Mouse (Mus musculus): ENCODE measurements around the gene Gprc5b.

Gene Gprc5b

DNA sequence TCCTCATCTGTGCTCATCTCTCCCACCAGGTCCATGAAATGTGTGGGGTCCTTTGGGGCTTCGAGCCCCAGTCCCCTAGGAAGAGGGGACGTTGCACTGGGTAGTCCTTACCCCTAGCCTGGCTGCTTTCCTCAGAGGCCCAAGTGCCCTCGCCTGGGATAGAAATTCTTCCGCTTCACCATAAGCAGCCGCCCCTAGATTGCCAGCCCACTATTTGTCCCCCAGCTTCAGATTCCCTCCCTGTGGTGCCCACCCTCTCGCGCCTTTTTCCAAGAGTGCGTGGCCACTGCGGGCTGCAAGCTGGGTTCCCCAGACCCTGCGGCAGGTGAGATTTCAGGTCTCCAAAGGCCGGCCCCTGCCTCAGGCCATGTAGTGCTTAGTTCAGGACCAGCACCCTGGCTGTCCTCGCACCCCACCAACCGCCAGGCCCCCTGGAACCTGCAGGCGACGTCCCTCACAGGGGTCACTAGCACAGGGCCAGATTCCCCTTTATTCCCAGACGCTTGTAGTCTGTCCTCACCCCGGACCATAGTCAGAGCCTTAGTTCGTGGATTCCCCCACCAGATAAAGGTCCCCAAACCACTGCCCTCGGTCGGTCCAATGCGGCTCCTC lies 674 bp downstream of the Gprc5b start:
- DNase-seq (ENCODE audit: low read depth, low spot score) = peak; percentile 2
- H3K27me3 ChIP-seq (ENCODE audit: control insufficient read depth, insufficient read depth, low read length, poor library complexity, severe bottlenecking) = peaks cover 1% of the 10 kb centered on the region; the same call in 1 of the 2 replicates
- H3K36me3 ChIP-seq (ENCODE audit: control insufficient read depth, insufficient read depth, low read length, poor library complexity, severe bottlenecking) = no peaks in the 10 kb centered on the region

DNA sequence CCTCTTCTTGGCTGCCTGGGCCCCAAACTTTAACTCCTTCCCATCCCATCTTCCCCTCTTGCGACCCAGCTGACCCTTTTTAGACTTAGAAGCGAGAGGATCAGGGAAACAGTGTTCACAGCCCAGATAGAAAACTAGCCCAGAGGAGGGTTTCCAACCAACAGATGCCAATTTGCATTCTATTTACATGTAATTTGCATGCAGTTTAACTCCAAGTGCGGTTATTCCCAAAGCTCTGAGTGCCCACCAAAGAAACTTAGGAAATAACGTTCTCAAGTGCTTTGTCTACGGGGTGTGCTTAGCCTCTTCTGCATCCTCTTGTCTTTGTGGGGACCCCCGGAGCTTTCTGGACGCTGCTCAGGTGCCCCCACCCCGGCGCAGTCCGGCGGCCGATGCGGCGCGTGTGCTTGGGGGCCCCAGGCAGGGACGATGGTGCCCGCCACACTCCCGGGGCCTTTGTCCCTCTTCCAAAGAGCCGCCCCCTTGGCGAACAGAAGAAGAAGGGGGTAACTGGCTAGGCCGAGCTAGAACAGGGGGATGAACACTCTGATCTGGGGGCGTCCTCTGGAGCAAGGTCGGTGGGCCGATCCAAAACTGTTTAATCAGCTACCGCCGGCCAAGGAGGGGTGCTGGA lies 1.3 kb downstream of the Gprc5b start:
- no peaks in the 10 kb centered on the region for H3K36me3 ChIP-seq (ENCODE audit: control insufficient read depth, insufficient read depth, low read length, poor library complexity, severe bottlenecking)
- H3K27me3 ChIP-seq (ENCODE audit: control insufficient read depth, insufficient read depth, low read length, poor library complexity, severe bottlenecking) = peaks cover 1% of the 10 kb centered on the region; the same call in 1 of the 2 replicates
- no peak for DNase-seq (ENCODE audit: low read depth, low spot score)

GRCm38 (mm10) chr7:118992623-118993405 lies 2.2 kb downstream of the Gprc5b start:
- Histone ChIP-seq H3K27me3 (ENCODE audit: control insufficient read depth, insufficient read depth, low read length, poor library complexity, severe bottlenecking) (peaks cover 1% of the 10 kb centered on the region; the same call in 1 of the 2 replicates), H3K36me3 (ENCODE audit: control insufficient read depth, insufficient read depth, low read length, poor library complexity, severe bottlenecking) (no peaks in the 10 kb centered on the region)
- DNase-seq (ENCODE audit: low read depth, low spot score) = no peak

DNA sequence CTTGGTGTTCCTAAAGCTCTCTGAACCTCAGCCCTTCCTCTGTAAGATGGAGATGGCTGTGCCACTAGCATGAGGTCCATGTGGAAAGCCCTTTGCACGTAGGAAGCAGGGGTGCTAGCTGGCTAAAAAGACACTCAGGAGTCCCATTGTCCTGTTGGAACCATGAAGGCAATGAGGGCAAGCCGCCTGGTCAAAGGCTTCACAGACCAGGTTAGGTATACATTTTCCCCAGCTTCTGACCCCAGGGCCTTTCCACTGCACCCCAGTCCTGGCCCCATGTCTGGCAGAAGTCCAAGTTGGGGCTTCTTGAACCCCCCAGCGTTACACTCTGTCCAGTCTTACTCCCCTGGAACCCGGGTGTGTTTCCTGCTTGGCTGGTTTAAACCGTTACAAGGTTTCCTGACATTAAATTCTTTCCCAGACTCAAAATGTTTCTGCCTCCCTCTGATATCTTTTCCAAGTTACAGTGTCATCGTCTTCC lies 2.9 kb downstream of the Gprc5b start:
- DNase-seq (ENCODE audit: low read depth, low spot score) = no peak
- Histone ChIP-seq H3K27me3 (ENCODE audit: control insufficient read depth, insufficient read depth, low read length, poor library complexity, severe bottlenecking) (peaks cover 1% of the 10 kb centered on the region; the same call in 1 of the 2 replicates), H3K36me3 (ENCODE audit: control insufficient read depth, insufficient read depth, low read length, poor library complexity, severe bottlenecking) (no peaks in the 10 kb centered on the region)

DNA sequence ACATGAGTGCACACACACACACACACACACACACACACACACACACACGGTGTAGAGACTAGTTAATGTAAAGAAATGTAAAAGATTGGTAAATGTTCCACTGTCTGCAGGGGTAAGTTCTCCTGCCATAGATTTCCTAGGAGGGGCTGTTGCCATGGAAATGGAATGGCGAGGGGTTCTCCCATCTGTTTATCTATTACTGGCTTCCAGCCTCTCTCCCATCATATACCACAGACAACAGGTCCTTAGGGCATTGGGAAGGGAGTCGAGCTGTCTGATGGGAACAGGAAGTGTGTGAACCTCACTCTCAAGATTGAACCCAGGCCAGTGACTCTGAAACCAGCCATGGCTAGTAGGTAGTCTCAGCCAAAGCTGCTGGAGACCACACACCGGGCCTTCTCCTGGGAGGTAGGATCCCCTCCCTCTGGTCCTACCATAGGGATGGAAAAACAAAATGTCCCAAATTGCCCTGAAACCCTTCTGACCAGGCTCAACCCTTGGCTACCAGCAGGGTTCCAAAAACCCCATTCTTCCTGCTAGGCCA lies 3.6 kb downstream of the Gprc5b start:
- no peaks in the 10 kb centered on the region for H3K36me3 ChIP-seq (ENCODE audit: control insufficient read depth, insufficient read depth, low read length, poor library complexity, severe bottlenecking)
- H3K27me3 ChIP-seq (ENCODE audit: control insufficient read depth, insufficient read depth, low read length, poor library complexity, severe bottlenecking) = peaks cover 1% of the 10 kb centered on the region; the same call in 1 of the 2 replicates
- no peak for DNase-seq (ENCODE audit: low read depth, low spot score)

DNA sequence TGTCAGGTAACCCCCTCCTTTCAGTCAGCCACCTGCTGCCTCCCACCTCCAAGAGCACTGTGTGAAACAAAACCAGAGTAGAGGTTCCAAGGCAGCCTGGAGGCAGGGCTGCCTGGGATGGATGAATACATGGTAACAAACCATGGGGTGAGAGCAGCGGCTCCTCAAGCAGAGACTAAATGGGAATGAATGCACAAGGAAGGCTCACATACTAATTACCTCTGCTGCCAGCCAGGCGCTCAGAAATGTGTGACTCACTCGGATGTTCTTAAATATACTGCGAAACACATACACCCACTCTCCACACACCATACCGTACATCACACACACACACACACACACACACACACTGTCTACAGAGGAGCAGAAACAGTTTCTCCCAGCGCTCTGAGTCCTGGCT lies 4.7 kb downstream of the Gprc5b start:
- H3K27me3 ChIP-seq (ENCODE audit: control insufficient read depth, insufficient read depth, low read length, poor library complexity, severe bottlenecking) = peaks cover 1% of the 10 kb centered on the region; the same call in 1 of the 2 replicates
- DNase-seq (ENCODE audit: low read depth, low spot score) = no peak
- H3K36me3 ChIP-seq (ENCODE audit: control insufficient read depth, insufficient read depth, low read length, poor library complexity, severe bottlenecking) = no peaks in the 10 kb centered on the region

DNA sequence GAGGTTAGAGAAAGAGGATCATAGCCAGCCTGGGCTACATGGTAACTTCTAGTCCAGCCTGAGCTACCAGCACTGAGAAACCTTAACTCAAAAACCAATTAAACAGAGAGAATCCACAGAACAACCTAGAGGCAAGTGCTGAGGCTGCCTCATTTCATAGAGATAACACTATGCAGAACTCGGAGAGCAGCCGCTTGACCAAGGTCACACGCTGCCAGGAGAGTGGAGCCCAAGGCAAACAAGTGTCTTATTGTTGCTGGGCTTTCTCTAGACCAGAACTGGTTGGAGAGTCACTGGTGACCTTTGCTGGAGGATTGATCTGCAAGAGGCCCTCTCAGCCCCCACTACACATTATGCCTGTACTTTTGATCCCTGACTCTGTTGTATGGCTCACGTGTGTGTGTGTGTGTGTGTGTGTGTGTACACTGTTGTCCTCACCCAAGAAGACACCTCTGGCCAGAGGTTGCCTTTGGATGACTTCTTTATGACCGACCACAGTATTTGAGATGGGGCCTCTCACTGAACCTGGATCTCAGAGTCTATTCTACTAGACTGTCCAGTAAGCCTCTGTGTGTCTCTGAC lies 5.6 kb downstream of the Gprc5b start:
- no peak for DNase-seq (ENCODE audit: low read depth, low spot score)
- H3K27me3 ChIP-seq (ENCODE audit: control insufficient read depth, insufficient read depth, low read length, poor library complexity, severe bottlenecking) = peaks cover 1% of the 10 kb centered on the region; the same call in 1 of the 2 replicates
- H3K36me3 ChIP-seq (ENCODE audit: control insufficient read depth, insufficient read depth, low read length, poor library complexity, severe bottlenecking) = no peaks in the 10 kb centered on the region

DNA sequence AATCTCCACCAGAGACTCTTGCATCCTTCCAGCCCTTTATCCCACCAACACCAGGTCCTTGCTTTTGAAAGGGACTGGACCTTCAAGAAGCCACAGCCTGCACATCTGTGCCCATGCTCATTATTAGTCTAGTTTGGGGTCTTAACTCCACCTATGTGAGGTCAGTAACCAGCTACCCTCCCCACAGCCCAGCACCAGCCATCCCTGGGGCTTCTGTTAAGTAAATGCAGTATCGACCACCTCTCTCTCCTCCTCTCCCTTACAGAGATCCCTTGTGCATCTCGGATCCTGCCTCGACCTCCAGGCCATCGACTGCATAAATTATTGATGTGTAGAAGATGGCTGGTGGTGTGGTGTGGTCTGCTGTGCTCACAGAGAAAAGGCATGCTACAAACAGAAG lies 8.6 kb downstream of the Gprc5b start:
- no peak for DNase-seq (ENCODE audit: low read depth, low spot score)
- Histone ChIP-seq H3K36me3 (ENCODE audit: control insufficient read depth, insufficient read depth, low read length, poor library complexity, severe bottlenecking) (no peaks in the 10 kb centered on the region), H3K27me3 (ENCODE audit: control insufficient read depth, insufficient read depth, low read length, poor library complexity, severe bottlenecking) (no peaks in the 10 kb centered on the region)

DNA sequence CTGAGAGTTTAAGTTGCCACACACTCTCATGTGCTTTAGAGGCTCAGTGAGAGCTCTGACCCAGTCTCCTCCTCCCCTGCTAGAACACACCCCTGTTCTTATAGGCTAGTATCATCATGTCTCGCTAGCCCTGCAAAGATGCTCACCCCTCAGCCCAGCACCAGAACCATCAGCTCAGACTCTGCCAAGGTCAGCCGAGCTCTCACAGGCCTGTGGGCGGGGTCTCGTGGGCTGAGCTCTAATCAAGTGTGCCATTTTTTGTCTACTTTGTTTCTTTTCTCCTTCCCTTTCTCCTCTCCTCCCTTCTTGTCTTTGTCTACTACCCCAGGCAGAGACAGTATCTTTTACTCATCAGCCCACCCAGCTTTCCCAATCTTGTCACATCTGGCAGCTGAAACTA lies 9.2 kb downstream of the Gprc5b start:
- DNase-seq (ENCODE audit: low read depth, low spot score) = no peak
- Histone ChIP-seq H3K27me3 (ENCODE audit: control insufficient read depth, insufficient read depth, low read length, poor library complexity, severe bottlenecking) (no peaks in the 10 kb centered on the region), H3K36me3 (ENCODE audit: control insufficient read depth, insufficient read depth, low read length, poor library complexity, severe bottlenecking) (no peaks in the 10 kb centered on the region)

DNA sequence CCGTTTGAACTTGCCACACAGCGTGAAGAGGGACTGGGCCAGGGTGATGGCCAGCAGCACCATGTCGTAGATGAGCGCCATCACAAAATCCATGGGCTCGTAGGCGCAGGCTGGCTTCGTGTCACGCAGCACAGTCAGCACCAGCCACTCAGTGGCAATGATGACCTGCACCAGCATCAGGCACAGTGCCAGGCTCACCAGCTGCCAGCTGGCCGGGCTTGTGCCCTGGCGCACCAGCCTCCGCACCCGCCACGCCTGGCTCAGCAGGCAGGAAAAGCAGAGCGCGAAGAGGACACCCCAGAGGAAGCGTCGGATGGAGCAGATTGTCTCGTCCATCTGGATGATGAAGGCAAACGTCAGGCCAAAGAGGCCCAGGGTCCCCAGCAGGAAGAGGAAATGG lies 11.1 kb downstream of the Gprc5b start:
- H3K36me3 ChIP-seq (ENCODE audit: control insufficient read depth, insufficient read depth, low read length, poor library complexity, severe bottlenecking) = no peaks in the 10 kb centered on the region
- no peaks in the 10 kb centered on the region for H3K27me3 ChIP-seq (ENCODE audit: control insufficient read depth, insufficient read depth, low read length, poor library complexity, severe bottlenecking)
- no peak for DNase-seq (ENCODE audit: low read depth, low spot score)

DNA sequence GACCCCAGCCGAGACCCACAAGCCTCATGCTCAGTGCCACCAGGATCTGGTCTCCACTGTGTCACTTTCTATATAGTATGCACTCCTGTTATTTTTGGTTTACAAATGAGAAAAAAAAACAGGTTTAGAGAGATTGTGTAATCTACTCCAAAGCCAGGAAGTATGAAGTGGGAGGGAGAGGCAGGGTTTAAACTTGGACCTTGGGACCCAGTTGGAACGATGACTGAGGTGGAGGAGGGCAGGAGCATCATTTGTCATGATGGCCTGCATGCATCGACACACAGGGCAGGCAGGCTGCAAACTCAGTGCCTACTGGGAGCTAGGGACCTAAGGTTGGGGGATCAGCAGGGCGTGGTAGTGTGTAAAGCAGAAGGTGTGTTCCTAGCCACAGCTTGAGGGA lies 12.4 kb downstream of the Gprc5b start:
- DNase-seq (ENCODE audit: low read depth, low spot score) = no peak
- Histone ChIP-seq H3K36me3 (ENCODE audit: control insufficient read depth, insufficient read depth, low read length, poor library complexity, severe bottlenecking) (no peaks in the 10 kb centered on the region), H3K27me3 (ENCODE audit: control insufficient read depth, insufficient read depth, low read length, poor library complexity, severe bottlenecking) (no peaks in the 10 kb centered on the region)

GRCm38 (mm10) chr7:118981831-118982230 lies 13.2 kb downstream of the Gprc5b start:
- no peak for DNase-seq (ENCODE audit: low read depth, low spot score)
- Histone ChIP-seq H3K27me3 (ENCODE audit: control insufficient read depth, insufficient read depth, low read length, poor library complexity, severe bottlenecking) (no peaks in the 10 kb centered on the region), H3K36me3 (ENCODE audit: control insufficient read depth, insufficient read depth, low read length, poor library complexity, severe bottlenecking) (no peaks in the 10 kb centered on the region)

DNA sequence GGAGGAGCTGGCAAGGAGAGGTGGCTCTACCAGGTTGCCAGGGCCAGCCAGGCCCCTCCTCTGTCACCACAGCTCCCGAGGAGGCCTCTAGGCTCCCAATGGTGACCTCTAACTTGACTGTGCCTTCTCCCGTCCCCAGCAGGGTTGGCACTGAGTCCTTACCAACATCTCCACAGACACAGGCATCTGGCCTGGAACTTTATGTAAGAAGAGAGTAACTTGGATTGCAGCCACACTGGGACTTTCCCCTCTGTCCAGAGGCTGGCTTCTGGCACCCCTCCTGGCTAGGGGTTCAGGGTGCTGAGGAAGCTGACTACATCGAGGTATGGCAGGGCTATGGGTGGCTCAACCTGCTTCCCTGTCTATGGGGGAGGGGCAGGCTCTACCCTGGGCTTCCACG lies 13.7 kb downstream of the Gprc5b start:
- H3K36me3 ChIP-seq (ENCODE audit: control insufficient read depth, insufficient read depth, low read length, poor library complexity, severe bottlenecking) = no peaks in the 10 kb centered on the region
- no peaks in the 10 kb centered on the region for H3K27me3 ChIP-seq (ENCODE audit: control insufficient read depth, insufficient read depth, low read length, poor library complexity, severe bottlenecking)
- no peak for DNase-seq (ENCODE audit: low read depth, low spot score)

DNA sequence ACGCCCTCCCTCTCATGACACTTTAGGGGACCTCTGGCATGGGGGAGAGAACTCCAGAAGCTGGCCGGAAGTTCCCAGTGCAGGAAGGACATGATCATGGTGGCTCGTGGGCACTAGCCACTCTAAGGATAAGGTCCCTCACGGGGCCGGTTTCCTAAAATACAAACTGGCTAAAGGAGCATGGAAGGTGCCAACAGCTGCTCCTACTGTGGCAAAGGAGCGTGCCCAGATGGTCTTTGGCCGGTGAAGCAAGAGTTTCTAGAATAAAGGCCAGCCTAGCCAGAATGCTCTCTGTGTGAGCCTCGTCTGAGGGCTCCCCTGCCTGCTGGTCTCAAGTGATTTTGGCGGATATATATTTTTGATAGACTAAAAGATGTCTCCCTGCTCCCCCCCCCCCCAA lies 15.3 kb downstream of the Gprc5b start:
- H3K27me3 ChIP-seq (ENCODE audit: control insufficient read depth, insufficient read depth, low read length, poor library complexity, severe bottlenecking) = no peaks in the 10 kb centered on the region
- no peaks in the 10 kb centered on the region for H3K36me3 ChIP-seq (ENCODE audit: control insufficient read depth, insufficient read depth, low read length, poor library complexity, severe bottlenecking)
- DNase-seq (ENCODE audit: low read depth, low spot score) = no peak

Measured in splenic B cell, adult 2 months (primary cell).